Mouse (Mus musculus): ENCODE measurements at regions not wholly inside any gene's neighbourhood (a gene's known extent, or its start where the extent isn't known, plus 50 kb on each side); places are given as distances from the start of the nearest gene placed in this dataset.
A peak's percentile ranks its signal among the peaks of the same experiment; 100 is the strongest.
"Not testable (repeated sequence)": the region's sequence is repeated elsewhere in the genome, so short reads cannot be mapped to it uniquely, and the experiment has no call there.

- not testable (repeated sequence) for DNase-seq; H3K9ac ChIP-seq; H3K4me2 ChIP-seq; H3K27ac ChIP-seq (ENCODE audit: low read depth); H3K27me3 ChIP-seq (ENCODE audit: insufficient read depth, low read length); H3K4me1 ChIP-seq (ENCODE audit: insufficient read depth); H3K36me3 ChIP-seq (ENCODE audit: insufficient read depth); H3K4me3 ChIP-seq (ENCODE audit: low read depth, low read length)
- H3K9me3 ChIP-seq (ENCODE audit: low read depth, low read length): peaks cover 11% of the 10 kb centered on the region
- peak; percentile 5; the same call in 1 of the 2 replicates for ATAC-seq (ENCODE audit: insufficient read depth)
- 78% methylated on average over 16 of the region's 16 CpGs for WGBS
Measured at GRCm38 (mm10) chr17:13556060-13556660, 201.8 kb downstream of the Tcp10c start.

GRCm38 (mm10) chr17:13558863-13559262 lies 201.5 kb upstream of the Afdn start:
- no peaks in the 10 kb centered on the region for H3K9me3 ChIP-seq (ENCODE audit: low read depth, low read length)
- H3K27me3 ChIP-seq (ENCODE audit: insufficient read depth, low read length): no peaks in the 10 kb centered on the region
- no peak overlapping the region for H3K27ac ChIP-seq (ENCODE audit: low read depth)
- TF ChIP-seq CTCF (IDR thresholded peaks at IDR 0.05; ENCODE audit: low read depth): no peak
- no peaks in the 10 kb centered on the region for H3K36me3 ChIP-seq (ENCODE audit: insufficient read depth)
- 64% methylated on average over 3 of the region's 3 CpGs for WGBS
- no peak overlapping the region for H3K9ac ChIP-seq
- peaks cover 3% of the 10 kb centered on the region for H3K4me1 ChIP-seq (ENCODE audit: insufficient read depth)
- H3K4me3 ChIP-seq (ENCODE audit: low read depth, low read length): no peak overlapping the region
- DNase-seq (no peak), ATAC-seq (ENCODE audit: insufficient read depth) (no peak)
- H3K4me2 ChIP-seq: no peak overlapping the region

GRCm38 (mm10) chr17:13561342-13561741 lies 199.0 kb upstream of the Afdn start:
- DNase-seq (no peak), ATAC-seq (ENCODE audit: insufficient read depth) (no peak)
- Histone ChIP-seq H3K27ac (ENCODE audit: low read depth) (no peak overlapping the region), H3K4me2 (no peak overlapping the region), H3K4me1 (ENCODE audit: insufficient read depth) (peaks cover 3% of the 10 kb centered on the region; the same call in 1 of the 2 replicates), H3K9me3 (ENCODE audit: low read depth, low read length) (no peaks in the 10 kb centered on the region), H3K27me3 (ENCODE audit: insufficient read depth, low read length) (no peaks in the 10 kb centered on the region), H3K9ac (no peak overlapping the region), H3K36me3 (ENCODE audit: insufficient read depth) (no peaks in the 10 kb centered on the region), H3K4me3 (ENCODE audit: low read depth, low read length) (no peak overlapping the region)
- TF ChIP-seq CTCF (IDR thresholded peaks at IDR 0.05; ENCODE audit: low read depth): no peak
- 63% methylated on average over 8 of the region's 8 CpGs for WGBS

GRCm38 (mm10) chr17:13562974-13563373 lies 197.4 kb upstream of the Afdn start:
- ATAC-seq (ENCODE audit: insufficient read depth): no peak
- Histone ChIP-seq H3K27me3 (ENCODE audit: insufficient read depth, low read length) (no peaks in the 10 kb centered on the region), H3K4me3 (ENCODE audit: low read depth, low read length) (no peak overlapping the region), H3K36me3 (ENCODE audit: insufficient read depth) (no peaks in the 10 kb centered on the region), H3K9ac (no peak overlapping the region), H3K27ac (ENCODE audit: low read depth) (no peak overlapping the region), H3K4me2 (no peak overlapping the region), H3K9me3 (ENCODE audit: low read depth, low read length) (no peaks in the 10 kb centered on the region), H3K4me1 (ENCODE audit: insufficient read depth) (peaks cover 3% of the 10 kb centered on the region; the same call in 1 of the 2 replicates)
- no peak for DNase-seq
- 81% methylated on average over 2 of the region's 2 CpGs for WGBS
- TF ChIP-seq CTCF (IDR thresholded peaks at IDR 0.05; ENCODE audit: low read depth): no peak

- no peak overlapping the region for H3K4me2 ChIP-seq
- no peaks in the 10 kb centered on the region for H3K27me3 ChIP-seq (ENCODE audit: insufficient read depth, low read length)
- ATAC-seq (ENCODE audit: insufficient read depth) (no peak), DNase-seq (no peak)
- no peak overlapping the region for H3K27ac ChIP-seq (ENCODE audit: low read depth)
- 88% methylated on average over 7 of the region's 7 CpGs for WGBS
- H3K9ac ChIP-seq: no peak overlapping the region
- no peaks in the 10 kb centered on the region for H3K36me3 ChIP-seq (ENCODE audit: insufficient read depth)
- no peaks in the 10 kb centered on the region for H3K9me3 ChIP-seq (ENCODE audit: low read depth, low read length)
- no peak for TF ChIP-seq CTCF (IDR thresholded peaks at IDR 0.05; ENCODE audit: low read depth)
- no peaks in the 10 kb centered on the region for H3K4me1 ChIP-seq (ENCODE audit: insufficient read depth)
- H3K4me3 ChIP-seq (ENCODE audit: low read depth, low read length): no peak overlapping the region
Measured at GRCm38 (mm10) chr17:13564800-13565199, 195.5 kb upstream of the Afdn start.

GRCm38 (mm10) chr17:13566680-13567079 lies 193.7 kb upstream of the Afdn start:
- no peaks in the 10 kb centered on the region for H3K27me3 ChIP-seq (ENCODE audit: insufficient read depth, low read length)
- DNase-seq (no peak), ATAC-seq (ENCODE audit: insufficient read depth) (no peak)
- H3K4me3 ChIP-seq (ENCODE audit: low read depth, low read length): no peak overlapping the region
- no peak overlapping the region for H3K27ac ChIP-seq (ENCODE audit: low read depth)
- no peak overlapping the region for H3K4me2 ChIP-seq
- no peak overlapping the region for H3K9ac ChIP-seq
- H3K36me3 ChIP-seq (ENCODE audit: insufficient read depth): no peaks in the 10 kb centered on the region
- H3K4me1 ChIP-seq (ENCODE audit: insufficient read depth): no peaks in the 10 kb centered on the region
- no peak for TF ChIP-seq CTCF (IDR thresholded peaks at IDR 0.05; ENCODE audit: low read depth)
- H3K9me3 ChIP-seq (ENCODE audit: low read depth, low read length): no peaks in the 10 kb centered on the region
- WGBS: 69% methylated on average over 7 of the region's 7 CpGs

- WGBS: 74% methylated on average over 3 of the region's 3 CpGs
- no peak for TF ChIP-seq CTCF (IDR thresholded peaks at IDR 0.05; ENCODE audit: low read depth)
- Histone ChIP-seq H3K27me3 (ENCODE audit: insufficient read depth, low read length) (no peaks in the 10 kb centered on the region), H3K36me3 (ENCODE audit: insufficient read depth) (no peaks in the 10 kb centered on the region), H3K4me1 (ENCODE audit: insufficient read depth) (no peaks in the 10 kb centered on the region), H3K9me3 (ENCODE audit: low read depth, low read length) (no peaks in the 10 kb centered on the region), H3K4me3 (ENCODE audit: low read depth, low read length) (no peak overlapping the region), H3K9ac (no peak overlapping the region), H3K4me2 (no peak overlapping the region), H3K27ac (ENCODE audit: low read depth) (no peak overlapping the region)
- DNase-seq: no peak
- no peak for ATAC-seq (ENCODE audit: insufficient read depth)
Measured at GRCm38 (mm10) chr17:13567183-13567582, 193.2 kb upstream of the Afdn start.

- DNase-seq (no peak), ATAC-seq (ENCODE audit: insufficient read depth) (no peak)
- H3K27me3 ChIP-seq (ENCODE audit: insufficient read depth, low read length): no peaks in the 10 kb centered on the region
- H3K9ac ChIP-seq: no peak overlapping the region
- TF ChIP-seq CTCF (IDR thresholded peaks at IDR 0.05; ENCODE audit: low read depth): no peak
- H3K9me3 ChIP-seq (ENCODE audit: low read depth, low read length): no peaks in the 10 kb centered on the region
- H3K4me3 ChIP-seq (ENCODE audit: low read depth, low read length): no peak overlapping the region
- WGBS: 58% methylated on average over 5 of the region's 5 CpGs
- no peak overlapping the region for H3K4me2 ChIP-seq
- no peaks in the 10 kb centered on the region for H3K4me1 ChIP-seq (ENCODE audit: insufficient read depth)
- H3K36me3 ChIP-seq (ENCODE audit: insufficient read depth): no peaks in the 10 kb centered on the region
- H3K27ac ChIP-seq (ENCODE audit: low read depth): no peak overlapping the region
Measured at GRCm38 (mm10) chr17:13570796-13571195, 189.5 kb upstream of the Afdn start.
